Mouse (Mus musculus) adrenal gland, adult 8-10 months (tissue): ENCODE results near the gene Gm815. TPM values are rescaled to one million over a fixed set of nuclear protein-coding genes. Genes with fewer than 3 reads are reported as not detected.

Experiments used
- DNase-seq: peaks from one replicate; pipeline ENCODE4 v3.0.0; 2022
- total RNA-seq, 4 experiments: library from RNA; stranded (reverse); gene quantifications; 2 replicates each; pipeline ENCODE4 v1.2.4; 2022

Gm815 gene
- not detected for total RNA-seq

- no peak for DNase-seq
These were observed at the start of gene Gm815 for GRCm38 (mm10) chr19:26885616-26886015. Gene Gm815, plus strand, starts transcription at chr19:26885881.

- DNase-seq = no peak
These were observed 48.1 kb upstream of the Gm815 start for GRCm38 (mm10) chr19:26837626-26838025.

- DNase-seq = no peak
These were observed 41.8 kb upstream of the Gm815 start for GRCm38 (mm10) chr19:26843896-26844295.

- DNase-seq = no peak
These were observed 40.9 kb upstream of the Gm815 start for GRCm38 (mm10) chr19:26844813-26845212.

- peak; percentile 40 for DNase-seq
These were observed 40.2 kb upstream of the Gm815 start for GRCm38 (mm10) chr19:26845276-26846016.

GRCm38 (mm10) chr19:26846017-26846285, 39.7 kb upstream of the Gm815 start:
- DNase-seq = no peak

- no peak for DNase-seq
These were observed 34.5 kb upstream of the Gm815 start for GRCm38 (mm10) chr19:26851017-26851782.

GRCm38 (mm10) chr19:26852325-26852900, 33.3 kb upstream of the Gm815 start:
- DNase-seq = no peak

- no peak for DNase-seq
These were observed 31.9 kb upstream of the Gm815 start for GRCm38 (mm10) chr19:26853701-26854282.

- DNase-seq = no peak
These were observed 31.0 kb upstream of the Gm815 start for GRCm38 (mm10) chr19:26854661-26855060.

GRCm38 (mm10) chr19:26855152-26855551, 30.5 kb upstream of the Gm815 start:
- DNase-seq = no peak

- DNase-seq = no peak
These were observed 27.1 kb upstream of the Gm815 start for GRCm38 (mm10) chr19:26858427-26859194.

GRCm38 (mm10) chr19:26859195-26859570, 26.5 kb upstream of the Gm815 start:
- DNase-seq = no peak

GRCm38 (mm10) chr19:26863662-26864061, 22.0 kb upstream of the Gm815 start:
- DNase-seq = peak; percentile 76

- no peak for DNase-seq
These were observed 20.5 kb upstream of the Gm815 start for GRCm38 (mm10) chr19:26864975-26865690.

- DNase-seq = no peak
These were observed 19.9 kb upstream of the Gm815 start for GRCm38 (mm10) chr19:26865736-26866135.

- DNase-seq = no peak
These were observed 16.1 kb upstream of the Gm815 start for GRCm38 (mm10) chr19:26869591-26869990.

- DNase-seq = no peak
These were observed 15.4 kb upstream of the Gm815 start for GRCm38 (mm10) chr19:26870280-26870679.

GRCm38 (mm10) chr19:26871096-26871495, 14.6 kb upstream of the Gm815 start:
- no peak for DNase-seq

- no peak for DNase-seq
These were observed 12.8 kb upstream of the Gm815 start for GRCm38 (mm10) chr19:26872886-26873285.

GRCm38 (mm10) chr19:26875601-26876000, 10.1 kb upstream of the Gm815 start:
- no peak for DNase-seq

- DNase-seq = no peak
These were observed 8.4 kb upstream of the Gm815 start for GRCm38 (mm10) chr19:26877180-26877775.
